Mouse (Mus musculus) cerebellum, postnatal 25 days (tissue): Measurements from ENCODE around the gene Ccl6.

Source experiments
- DNase-seq, 2 experiments: peaks; one replicate each; pipeline ENCODE4 v3.0.0; 2021; ENCODE audit warnings: mixed read lengths in 2 of 2

Ccl6 gene

GRCm38 (mm10) chr11:83592853-83593252, at the start of gene Ccl6:
Ccl6 (minus strand) TSS chr11:83593087.
- DNase-seq, result no peak

GRCm38 (mm10) chr11:83641216-83641615, 48.3 kb upstream of the Ccl6 start:
- no peak for DNase-seq

GRCm38 (mm10) chr11:83640141-83640540, 47.3 kb upstream of the Ccl6 start:
- DNase-seq, result no peak

- DNase-seq, result no peak
Measured at GRCm38 (mm10) chr11:83639533-83639932, 46.6 kb upstream of the Ccl6 start.

- no peak for DNase-seq
Measured at GRCm38 (mm10) chr11:83638934-83639333, 46.0 kb upstream of the Ccl6 start.

- DNase-seq, result no peak
Measured at GRCm38 (mm10) chr11:83636742-83637235, 43.9 kb upstream of the Ccl6 start.

- no peak for DNase-seq
Measured at GRCm38 (mm10) chr11:83634898-83635297, 42.0 kb upstream of the Ccl6 start.

GRCm38 (mm10) chr11:83634425-83634824, 41.5 kb upstream of the Ccl6 start:
- no peak for DNase-seq

GRCm38 (mm10) chr11:83632744-83633143, 39.9 kb upstream of the Ccl6 start:
- peak in 1 of 2 experiments; percentile 17 for DNase-seq

GRCm38 (mm10) chr11:83631065-83631464, 38.2 kb upstream of the Ccl6 start:
- no peak for DNase-seq

- DNase-seq, result no peak
Measured at GRCm38 (mm10) chr11:83630630-83631029, 37.7 kb upstream of the Ccl6 start.

- no peak for DNase-seq
Measured at GRCm38 (mm10) chr11:83628808-83629207, 35.9 kb upstream of the Ccl6 start.

- DNase-seq, result no peak
Measured at GRCm38 (mm10) chr11:83623586-83623985, 30.7 kb upstream of the Ccl6 start.

- DNase-seq, result no peak
Measured at GRCm38 (mm10) chr11:83619037-83619436, 26.1 kb upstream of the Ccl6 start.

GRCm38 (mm10) chr11:83618238-83618637, 25.4 kb upstream of the Ccl6 start:
- no peak for DNase-seq

GRCm38 (mm10) chr11:83616586-83616985, 23.7 kb upstream of the Ccl6 start:
- no peak for DNase-seq

- no peak for DNase-seq
Measured at GRCm38 (mm10) chr11:83610900-83611299, 18.0 kb upstream of the Ccl6 start.

GRCm38 (mm10) chr11:83606396-83606795, 13.5 kb upstream of the Ccl6 start:
- no peak for DNase-seq

GRCm38 (mm10) chr11:83605535-83605934, 12.6 kb upstream of the Ccl6 start:
- DNase-seq, result no peak

- no peak for DNase-seq
Measured at GRCm38 (mm10) chr11:83604698-83605097, 11.8 kb upstream of the Ccl6 start.

- DNase-seq, result no peak
Measured at GRCm38 (mm10) chr11:83603399-83603798, 10.5 kb upstream of the Ccl6 start.

GRCm38 (mm10) chr11:83600576-83600975, 7.7 kb upstream of the Ccl6 start:
- DNase-seq, result no peak

GRCm38 (mm10) chr11:83598991-83599390, 6.1 kb upstream of the Ccl6 start:
- DNase-seq, result no peak

- DNase-seq, result no peak
Measured at GRCm38 (mm10) chr11:83598207-83598837, 5.4 kb upstream of the Ccl6 start.

- DNase-seq, result no peak
Measured at GRCm38 (mm10) chr11:83597796-83598195, 4.9 kb upstream of the Ccl6 start.
